Mouse (Mus musculus) intestine, embryonic 15.5 days (tissue): ENCODE results near the gene Ackr3. TPM values are rescaled to one million over a fixed set of nuclear protein-coding genes. Genes with fewer than 3 reads are reported as not detected.
A peak's percentile ranks its signal among the peaks of the same experiment; 100 is the strongest.

Experiments used
- ATAC-seq: fragments of 200-750 bp; cut with Nextera tagmentation; 2 replicates; pipeline ENCODE4 v1.8.0; 2017; ENCODE audit warnings: moderate TSS enrichment, moderate library complexity
- H3K27ac ChIP-seq: fragments of 300-500 bp; sonication (generic); 2 replicates; pipeline ENCODE4 v1.5.1; 2015; ENCODE audit warnings: mild to moderate bottlenecking, inconsistent platforms
- H3K27me3 ChIP-seq: fragments of 300-500 bp; sonication (generic); replicated peaks from 2 replicates; pipeline ENCODE4 v1.6.1; 2015; ENCODE audit warnings: inconsistent platforms
- H3K36me3 ChIP-seq: fragments of 300-500 bp; sonication (generic); 2 replicates; pipeline ENCODE4 v1.6.1; 2015; ENCODE audit warnings: inconsistent platforms
- H3K4me1 ChIP-seq: fragments of 300-500 bp; sonication (generic); replicated peaks from 2 replicates; pipeline ENCODE4 v1.6.1; 2015; ENCODE audit warnings: inconsistent platforms
- H3K4me2 ChIP-seq: fragments of 300-500 bp; sonication (generic); replicated peaks from 2 replicates; pipeline ENCODE4 v1.6.1; 2015; ENCODE audit warnings: mild to moderate bottlenecking, inconsistent platforms
- H3K4me3 ChIP-seq: fragments of 300-500 bp; sonication (generic); replicated peaks from 2 replicates; pipeline ENCODE4 v1.5.1; 2015; ENCODE audit warnings: inconsistent platforms
- H3K9ac ChIP-seq: fragments of 300-500 bp; sonication (generic); 2 replicates; pipeline ENCODE4 v1.6.1; 2015; ENCODE audit warnings: inconsistent platforms
- H3K9me3 ChIP-seq: fragments of 300-500 bp; sonication (generic); 2 replicates; pipeline ENCODE4 v1.6.1; 2016; ENCODE audit warnings: inconsistent platforms
- WGBS: fragments of 180-500 bp; shearing (Covaris S2); methylation state at CpG from one replicate; pipeline ENCODE4 v1.1.7; 2015; 5-methylcytosine and 5-hydroxymethylcytosine counted together
- polyA plus RNA-seq: library from polyadenylated mRNA; unstranded; fragments of >200 nt; fragmentation: Nextera tagmentation; extraction: Ambion mirVana; gene quantifications from 2 replicates; pipeline ENCODE4 v1.2.1, GENCODE M21; 2015

Ackr3 gene
- polyA plus RNA-seq, 1 experiment from 2014 or later = 13.0 TPM

GRCm38 (mm10) chr1:90234620-90235054, 30.9 kb downstream of the Ackr3 start:
- H3K9ac ChIP-seq = no peak overlapping the region
- WGBS = 68% methylated on average over 11 of the region's 11 CpGs
- H3K4me1 ChIP-seq = no peaks in the 10 kb centered on the region
- H3K4me3 ChIP-seq = no peak overlapping the region
- H3K36me3 ChIP-seq = no peaks in the 10 kb centered on the region
- no peak overlapping the region for H3K27ac ChIP-seq
- H3K9me3 ChIP-seq = no peaks in the 10 kb centered on the region
- no peak overlapping the region for H3K4me2 ChIP-seq
- H3K27me3 ChIP-seq = no peaks in the 10 kb centered on the region
- 0 out of 2 replicates have a peak, but pooled peaks have one; percentile 20 for ATAC-seq

DNA sequence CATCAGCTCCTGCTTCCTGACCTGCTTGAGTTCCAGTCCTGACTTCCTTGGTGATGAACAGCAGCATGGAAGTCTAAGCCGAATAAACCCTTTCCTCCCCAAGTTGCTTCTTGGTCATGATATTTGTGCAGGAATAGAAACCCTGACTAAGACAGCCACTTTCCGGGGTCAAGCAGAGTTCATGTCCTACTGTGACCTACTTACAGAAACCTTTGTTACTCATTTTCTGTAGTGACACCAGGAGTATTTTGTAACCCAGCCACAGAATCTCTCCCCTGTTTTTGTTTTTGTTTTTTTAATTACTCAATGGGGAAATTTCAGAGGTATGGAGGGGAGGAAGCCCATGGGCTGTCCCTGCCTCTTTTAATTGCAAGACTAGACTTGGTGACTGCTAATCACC, 32.9 kb downstream of the Ackr3 start:
- 83% methylated on average over 2 of the region's 2 CpGs for WGBS
- Histone ChIP-seq H3K27me3 (no peaks in the 10 kb centered on the region), H3K4me1 (no peaks in the 10 kb centered on the region), H3K9ac (no peak overlapping the region), H3K4me2 (no peak overlapping the region), H3K27ac (no peak overlapping the region), H3K9me3 (no peaks in the 10 kb centered on the region), H3K4me3 (no peak overlapping the region), H3K36me3 (no peaks in the 10 kb centered on the region)
- no peak for ATAC-seq

- no peaks in the 10 kb centered on the region for H3K36me3 ChIP-seq
- 79% methylated on average over 9 of the region's 9 CpGs for WGBS
- H3K9me3 ChIP-seq = no peaks in the 10 kb centered on the region
- ATAC-seq = no peak
- H3K4me3 ChIP-seq = no peak overlapping the region
- no peak overlapping the region for H3K4me2 ChIP-seq
- no peak overlapping the region for H3K9ac ChIP-seq
- H3K4me1 ChIP-seq = no peaks in the 10 kb centered on the region
- H3K27me3 ChIP-seq = no peaks in the 10 kb centered on the region
- H3K27ac ChIP-seq = no peak overlapping the region
Observed at GRCm38 (mm10) chr1:90238095-90238888, 34.5 kb downstream of the Ackr3 start.

DNA sequence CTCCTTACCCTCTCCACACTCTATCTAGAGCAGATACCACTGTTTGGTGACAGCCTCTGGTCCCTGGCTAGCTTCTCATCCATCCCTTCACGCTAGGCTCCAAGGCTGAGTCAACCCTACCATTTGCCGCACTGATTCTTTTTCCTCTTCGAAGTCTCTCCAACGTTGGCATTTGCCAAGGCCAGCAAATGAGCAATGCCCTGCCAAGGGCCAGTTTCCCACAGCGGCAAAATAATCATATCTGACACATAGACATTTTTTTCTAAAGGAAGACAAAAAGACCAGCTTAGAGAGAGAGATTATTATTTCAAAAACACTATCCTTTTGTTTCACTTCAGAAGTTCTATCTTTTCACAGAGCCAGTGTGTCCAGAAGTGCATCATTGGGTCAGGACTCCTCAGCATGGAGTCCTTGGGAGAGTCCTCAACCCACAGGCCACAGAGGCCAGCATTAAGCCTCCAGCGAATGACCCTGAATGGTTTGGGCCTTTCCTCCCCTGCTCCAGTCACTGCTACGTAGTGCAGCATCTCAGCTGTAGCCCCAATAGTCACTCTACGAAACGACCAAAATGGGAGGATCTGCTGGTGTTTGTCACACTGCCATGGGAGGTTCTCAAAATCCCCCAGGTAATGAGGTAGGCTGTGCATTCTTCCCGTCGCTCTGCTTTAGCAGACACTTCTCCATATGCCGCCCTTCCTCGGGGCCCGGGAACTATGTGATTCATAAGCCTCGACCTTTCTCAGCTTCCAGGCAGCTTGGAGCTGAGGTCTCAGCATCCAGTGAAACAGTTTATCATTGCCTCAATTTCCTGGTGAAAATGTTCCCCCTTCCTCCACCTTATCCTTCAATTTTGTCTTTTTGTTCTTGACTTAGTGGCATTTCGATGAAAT, 35.8 kb downstream of the Ackr3 start:
- Histone ChIP-seq H3K4me1 (no peaks in the 10 kb centered on the region), H3K27me3 (no peaks in the 10 kb centered on the region), H3K4me3 (no peak overlapping the region), H3K4me2 (no peak overlapping the region), H3K9ac (no peak overlapping the region), H3K27ac (no peak overlapping the region), H3K36me3 (no peaks in the 10 kb centered on the region), H3K9me3 (no peaks in the 10 kb centered on the region)
- 86% methylated on average over 16 of the region's 16 CpGs for WGBS
- ATAC-seq = no peak

GRCm38 (mm10) chr1:90240287-90240686, 36.5 kb downstream of the Ackr3 start:
- no peak overlapping the region for H3K4me3 ChIP-seq
- H3K9ac ChIP-seq = no peak overlapping the region
- no peak overlapping the region for H3K27ac ChIP-seq
- no peaks in the 10 kb centered on the region for H3K4me1 ChIP-seq
- ATAC-seq = no peak
- H3K27me3 ChIP-seq = no peaks in the 10 kb centered on the region
- H3K9me3 ChIP-seq = no peaks in the 10 kb centered on the region
- H3K4me2 ChIP-seq = no peak overlapping the region
- 60% methylated on average over 4 of the region's 4 CpGs for WGBS
- no peaks in the 10 kb centered on the region for H3K36me3 ChIP-seq

DNA sequence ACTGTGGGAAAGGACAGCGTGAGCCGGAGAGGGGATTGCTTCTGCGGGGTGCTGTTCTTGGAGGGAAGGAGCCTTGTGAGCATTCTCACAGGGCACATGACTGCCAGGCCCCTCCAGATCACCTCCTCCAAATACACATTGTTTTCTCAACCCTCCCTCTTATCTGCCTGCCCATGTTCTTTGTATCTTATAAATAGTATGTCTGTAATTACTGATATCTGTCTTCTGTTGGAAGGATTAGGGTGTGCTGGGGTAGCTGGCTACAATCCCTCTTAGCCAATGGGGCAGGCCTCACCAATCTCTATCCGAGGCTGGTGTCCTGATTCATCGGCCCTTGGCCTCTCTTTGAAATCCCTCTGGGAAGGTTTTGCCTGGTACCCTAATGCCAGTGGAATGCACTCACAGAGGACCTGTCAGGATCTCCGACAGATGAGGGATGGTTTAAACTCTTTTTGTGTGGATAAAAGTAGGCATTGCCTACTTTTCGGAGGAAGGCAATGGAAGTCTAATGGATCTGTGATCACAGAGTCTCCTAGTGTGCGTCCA, 38.7 kb downstream of the Ackr3 start:
- no peak for ATAC-seq
- no peak overlapping the region for H3K27ac ChIP-seq
- no peaks in the 10 kb centered on the region for H3K36me3 ChIP-seq
- no peak overlapping the region for H3K4me2 ChIP-seq
- H3K4me1 ChIP-seq = no peaks in the 10 kb centered on the region
- H3K9ac ChIP-seq = no peak overlapping the region
- H3K4me3 ChIP-seq = no peak overlapping the region
- H3K27me3 ChIP-seq = no peaks in the 10 kb centered on the region
- no peaks in the 10 kb centered on the region for H3K9me3 ChIP-seq
- 72% methylated on average over 8 of the region's 8 CpGs for WGBS

- H3K9ac ChIP-seq = no peak overlapping the region
- ATAC-seq = no peak
- H3K4me1 ChIP-seq = no peaks in the 10 kb centered on the region
- H3K4me3 ChIP-seq = no peak overlapping the region
- 91% methylated on average over 1 of the region's 1 CpGs for WGBS
- H3K27ac ChIP-seq = no peak overlapping the region
- H3K27me3 ChIP-seq = no peaks in the 10 kb centered on the region
- H3K36me3 ChIP-seq = no peaks in the 10 kb centered on the region
- no peaks in the 10 kb centered on the region for H3K9me3 ChIP-seq
- H3K4me2 ChIP-seq = no peak overlapping the region
Observed at GRCm38 (mm10) chr1:90244537-90244936, 40.8 kb downstream of the Ackr3 start.

DNA sequence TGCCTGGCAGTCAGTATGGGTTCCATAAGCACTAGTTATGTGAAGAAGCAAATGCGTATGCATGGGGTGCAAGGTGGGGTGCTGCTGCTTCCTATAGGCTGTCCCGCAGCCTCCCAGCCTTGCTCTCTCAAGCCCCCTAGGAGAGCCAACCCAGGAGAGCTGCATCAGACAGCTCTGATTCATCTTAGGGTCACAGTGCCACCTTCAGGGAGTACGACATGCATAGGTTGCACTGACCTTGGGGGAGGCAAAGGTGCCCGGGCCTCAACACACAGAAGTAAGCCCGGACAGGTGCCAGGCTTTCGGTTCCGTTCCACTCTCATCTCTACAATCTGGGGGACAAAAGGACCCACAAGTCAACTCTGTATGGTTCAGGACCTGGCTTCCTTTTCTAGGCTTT, 41.8 kb downstream of the Ackr3 start:
- ATAC-seq = no peak
- Histone ChIP-seq H3K4me1 (0 out of 2 replicates have a peak, but pooled peaks cover 2% of the 10 kb centered on the region), H3K27ac (no peak overlapping the region), H3K27me3 (no peaks in the 10 kb centered on the region), H3K4me3 (no peak overlapping the region), H3K9me3 (no peaks in the 10 kb centered on the region), H3K36me3 (no peaks in the 10 kb centered on the region), H3K9ac (no peak overlapping the region), H3K4me2 (no peak overlapping the region)
- WGBS = 76% methylated on average over 7 of the region's 7 CpGs

DNA sequence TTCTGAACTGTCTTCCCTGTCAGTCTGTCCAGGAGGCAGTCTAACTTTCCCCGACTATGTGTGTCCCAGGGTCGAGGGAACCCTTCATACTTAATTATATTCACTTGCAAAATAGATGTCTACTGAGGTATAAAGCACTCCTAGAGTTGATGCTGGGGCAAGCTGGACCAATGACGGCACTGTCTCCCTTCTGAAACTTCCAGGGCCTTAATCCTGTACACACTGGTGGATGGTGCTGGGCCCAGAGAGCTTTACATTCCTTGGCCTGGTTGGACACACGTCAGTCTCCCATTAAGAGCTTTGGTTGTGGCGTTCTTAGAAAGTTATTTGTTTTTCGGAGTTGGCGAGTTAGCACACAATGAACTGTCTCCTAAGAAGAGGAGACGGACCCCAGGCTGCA, 42.3 kb downstream of the Ackr3 start:
- no peaks in the 10 kb centered on the region for H3K27me3 ChIP-seq
- 73% methylated on average over 8 of the region's 8 CpGs for WGBS
- no peak for ATAC-seq
- no peaks in the 10 kb centered on the region for H3K9me3 ChIP-seq
- no peak overlapping the region for H3K4me3 ChIP-seq
- H3K4me2 ChIP-seq = no peak overlapping the region
- H3K4me1 ChIP-seq = 0 out of 2 replicates have a peak, but pooled peaks cover 2% of the 10 kb centered on the region
- no peak overlapping the region for H3K27ac ChIP-seq
- no peaks in the 10 kb centered on the region for H3K36me3 ChIP-seq
- H3K9ac ChIP-seq = no peak overlapping the region

GRCm38 (mm10) chr1:90246800-90247199, 43.0 kb downstream of the Ackr3 start:
- Histone ChIP-seq H3K4me2 (no peak overlapping the region), H3K27ac (no peak overlapping the region), H3K36me3 (no peaks in the 10 kb centered on the region), H3K9ac (no peak overlapping the region), H3K4me1 (0 out of 2 replicates have a peak, but pooled peaks cover 4% of the 10 kb centered on the region), H3K27me3 (no peaks in the 10 kb centered on the region), H3K4me3 (no peak overlapping the region), H3K9me3 (no peaks in the 10 kb centered on the region)
- ATAC-seq = no peak
- WGBS = 59% methylated on average over 1 of the region's 1 CpGs

DNA sequence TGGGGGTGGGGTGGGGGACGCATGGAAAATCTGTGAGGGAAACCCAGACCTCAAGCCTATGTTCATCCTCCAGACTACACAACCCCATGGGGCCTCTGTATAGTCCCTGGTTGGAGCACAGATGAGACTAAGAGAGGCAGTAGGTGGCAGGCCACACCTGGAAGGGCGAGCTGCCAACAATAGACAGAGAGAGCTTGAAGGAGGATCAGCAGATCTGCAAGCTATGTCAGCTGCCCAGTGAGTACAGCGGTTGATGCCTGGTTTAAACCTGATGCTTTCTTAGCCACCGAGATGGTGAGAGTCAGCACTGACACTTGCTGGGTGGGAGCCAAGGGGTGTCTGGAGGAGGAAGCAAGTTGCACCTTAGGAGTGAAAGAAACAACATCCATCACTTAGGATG, 43.5 kb downstream of the Ackr3 start:
- Histone ChIP-seq H3K4me1 (0 out of 2 replicates have a peak, but pooled peaks cover 4% of the 10 kb centered on the region), H3K9me3 (no peaks in the 10 kb centered on the region), H3K27ac (no peak overlapping the region), H3K36me3 (no peaks in the 10 kb centered on the region), H3K4me3 (no peak overlapping the region), H3K9ac (no peak overlapping the region), H3K27me3 (no peaks in the 10 kb centered on the region), H3K4me2 (no peak overlapping the region)
- ATAC-seq = no peak
- 72% methylated on average over 4 of the region's 4 CpGs for WGBS
